Mouse (Mus musculus) left cerebral cortex, adult 8-10 months (tissue): ENCODE results near the gene Nol8. TPM values are rescaled to one million over a fixed set of nuclear protein-coding genes. Genes with fewer than 3 reads are reported as not detected.

Experiments used
- DNase-seq, 2 experiments: peaks; one replicate each; pipeline ENCODE4 v3.0.0; 2022; ENCODE audit warnings: low spot score in 2 of 2
- total RNA-seq, 4 experiments: library from RNA; stranded (reverse); gene quantifications; 2 replicates each; pipeline ENCODE4 v1.2.4; 2022

The Nol8 gene
- total RNA-seq, 4 experiments from 2014 or later = 21.7 to 25.9 (median 24.8) TPM

GRCm38 (mm10) chr13:49682233-49682846 lies 29.5 kb downstream of the Nol8 start:
- DNase-seq = no peak

GRCm38 (mm10) chr13:49684266-49684665 lies 31.4 kb downstream of the Nol8 start:
- DNase-seq = no peak

DNA sequence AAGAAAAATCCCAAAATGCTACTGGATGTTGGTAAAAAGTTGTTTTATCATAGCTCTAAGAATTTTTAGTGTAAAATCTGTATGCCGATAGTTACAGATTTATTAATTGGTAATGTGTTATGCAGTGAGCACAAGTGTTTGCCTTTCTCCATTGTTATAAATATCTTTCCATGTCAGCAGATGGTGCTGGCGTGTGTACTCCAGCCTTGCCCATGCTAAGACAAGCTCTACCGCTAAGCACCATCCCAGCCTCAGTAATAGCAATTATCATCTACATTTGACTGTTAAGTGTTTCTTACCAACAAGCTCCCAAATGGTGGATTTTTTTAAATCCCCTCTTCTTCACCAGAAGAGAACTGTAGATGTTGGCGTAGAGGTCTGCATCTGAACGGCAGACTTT lies 38.2 kb downstream of the Nol8 start:
- no peak for DNase-seq

DNA sequence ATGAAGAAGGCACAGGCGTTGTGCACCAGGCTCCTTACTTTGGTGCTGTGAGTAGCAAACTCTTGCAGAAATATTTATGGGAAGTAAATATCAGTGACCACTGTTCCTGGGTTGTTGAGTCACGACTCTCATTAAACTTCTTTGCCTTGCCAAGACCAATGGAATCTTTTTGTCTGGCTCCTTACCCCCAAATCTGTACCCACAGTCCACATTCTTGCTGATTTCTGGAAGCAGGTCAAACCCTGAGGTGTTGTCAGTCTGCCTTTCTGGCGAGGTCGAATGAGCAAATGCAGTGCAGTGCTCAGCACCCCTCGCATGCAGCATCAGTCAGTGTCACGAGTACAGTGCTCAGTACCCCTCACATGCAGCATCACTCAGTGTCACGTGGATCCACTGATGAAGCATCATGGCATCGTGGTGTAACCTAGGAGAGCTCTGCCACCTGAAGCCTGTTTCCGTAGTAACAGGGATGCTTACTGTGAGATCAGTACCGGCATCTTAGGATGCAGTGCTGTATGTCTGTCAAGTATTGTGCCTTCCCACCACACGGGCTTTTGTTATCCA lies 50.4 kb downstream of the Nol8 start:
- DNase-seq = no peak

DNA sequence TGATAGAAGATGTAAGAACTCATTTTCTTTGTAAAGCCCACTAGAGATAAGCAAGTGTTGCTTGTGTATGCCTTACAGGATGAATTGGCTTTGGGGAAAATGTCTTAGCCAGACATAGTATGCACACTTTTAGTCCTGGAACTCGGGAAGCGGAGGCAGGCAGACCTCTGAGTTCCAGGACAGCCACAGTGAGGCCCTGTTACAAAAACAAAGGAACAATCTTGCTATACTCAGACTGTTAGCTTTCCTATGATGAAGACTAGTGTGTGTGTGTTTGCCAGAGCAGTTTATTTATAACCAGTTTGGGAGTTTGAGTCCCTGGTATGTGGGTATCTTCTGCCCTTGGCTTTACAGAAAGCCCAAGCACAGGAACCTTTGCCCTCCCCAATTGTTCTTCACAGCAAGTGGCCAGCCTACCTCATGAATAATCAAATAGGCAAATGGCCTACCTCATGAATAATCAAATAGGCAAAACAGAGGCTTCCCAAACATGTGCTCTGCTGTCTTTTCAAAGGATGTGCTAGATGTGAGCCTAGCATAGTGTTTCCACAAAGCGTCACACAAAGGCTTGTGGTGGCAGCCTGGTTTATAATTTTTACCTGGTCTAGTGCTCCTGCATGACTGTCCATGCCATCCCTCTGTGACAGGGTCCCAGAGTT lies 53.3 kb downstream of the Nol8 start:
- no peak for DNase-seq

GRCm38 (mm10) chr13:49708311-49708710 lies 55.4 kb downstream of the Nol8 start:
- no peak for DNase-seq

DNA sequence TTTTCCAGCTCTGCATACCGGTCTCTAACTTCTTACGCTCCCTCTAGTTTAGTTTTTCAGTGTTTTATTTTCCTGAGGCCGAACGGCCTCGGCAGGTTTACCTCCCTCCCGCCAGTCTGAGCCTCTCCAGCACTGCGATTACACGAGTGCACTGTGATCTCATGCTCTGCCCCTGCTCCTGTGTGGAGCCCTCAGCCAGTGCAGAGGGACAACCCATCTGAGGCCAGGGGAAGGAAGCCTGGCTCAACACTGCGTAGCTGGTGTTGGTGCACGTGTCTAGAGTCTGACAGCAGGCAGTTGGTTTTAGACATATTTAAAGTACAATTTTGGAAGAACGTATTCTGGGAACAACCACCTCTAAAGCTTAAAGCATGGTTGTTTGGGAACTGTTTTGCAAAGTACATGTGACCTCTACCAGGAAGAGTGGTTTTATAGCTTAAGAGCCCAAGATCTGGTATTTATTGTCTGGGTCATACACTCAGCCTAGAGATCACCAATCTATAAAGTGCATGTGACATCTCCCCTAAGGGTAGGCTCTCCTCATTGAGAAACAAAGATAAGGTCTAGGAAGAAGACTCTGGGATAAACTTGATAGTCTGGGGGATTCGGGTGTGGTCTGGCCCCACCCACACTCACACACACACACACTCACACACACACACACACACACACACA lies 59.3 kb downstream of the Nol8 start:
- no peak for DNase-seq

- DNase-seq = no peak
These were observed 66.4 kb downstream of the Nol8 start for GRCm38 (mm10) chr13:49719310-49719709.

Other genes with a start within 250 kb of the Nol8 start
- gene Ippk, start 231.8 kb upstream of the Nol8 start, total RNA-seq = 10 to 100 TPM; 16.5 to 21.5 (median 16.8) TPM
- gene Tes3-ps, start 159.8 kb upstream of the Nol8 start, total RNA-seq = 1 to 10 TPM; 1.5 to 2.4 (median 2.0) TPM
- gene Ecm2, start 148.3 kb upstream of the Nol8 start, total RNA-seq = 1 to 10 TPM; 2.5 to 3.1 (median 2.9) TPM
- gene Aspn, start 108.6 kb upstream of the Nol8 start, total RNA-seq = under 1 TPM; 0.50 to 0.97 (median 0.67) TPM
- 1 to 10 TPM; 1.6 to 2.2 (median 2.1) TPM for gene Omd, start 70.6 kb upstream of the Nol8 start, total RNA-seq
- 1 to 10 TPM; 5.1 to 9.6 (median 8.3) TPM for gene Ogn, start 45.0 kb upstream of the Nol8 start, total RNA-seq
- 1 to 10 TPM; 1.1 to 1.5 (median 1.3) TPM for gene Cenpp, start 293 bp upstream of the Nol8 start, total RNA-seq
- gene Iars, start 29.0 kb downstream of the Nol8 start, total RNA-seq = 10 to 100 TPM; 51.0 to 76.0 (median 64.3) TPM
- gene Gm30302, start 145.9 kb downstream of the Nol8 start, total RNA-seq = not detected